Mouse (Mus musculus): ENCODE results near the gene Pgs1.

DNA sequence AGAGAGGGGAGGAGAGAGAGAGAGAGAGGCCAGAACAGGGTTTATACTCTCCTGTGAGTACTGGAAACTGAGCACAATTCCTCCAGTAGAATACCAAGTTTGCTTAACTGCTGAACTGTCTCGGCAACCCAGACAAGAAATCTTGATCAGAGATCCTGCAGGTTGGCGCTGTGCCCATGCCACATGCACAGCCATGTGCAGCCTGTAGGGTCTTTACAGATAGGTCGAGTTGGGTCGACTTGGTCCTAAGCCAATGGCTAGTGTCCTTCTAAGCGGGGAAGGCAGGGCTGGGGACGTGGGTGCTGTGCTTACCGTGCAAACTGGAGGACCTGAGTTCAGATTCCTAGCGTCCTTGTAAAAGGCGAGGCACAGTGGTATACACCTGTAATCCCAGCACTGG, 31.3 kb upstream of the Pgs1 start:
- TF ChIP-seq CTCF (IDR thresholded peaks at IDR 0.05; ENCODE audit: low read depth, low read length) (no peak), POLR2AphosphoS5 (IDR thresholded peaks at IDR 0.05; ENCODE audit: insufficient replicate concordance, low read depth, low read length) (no peak)
